Mouse (Mus musculus) heart, embryonic 14.5 days (tissue): ENCODE data around the gene Usp46. TPM values are rescaled to one million over a fixed set of nuclear protein-coding genes. Genes with fewer than 3 reads are reported as not detected.

Source experiments
- ATAC-seq: fragments of 200-750 bp; cut with Nextera tagmentation; 2 replicates; pipeline ENCODE4 v1.8.0; 2017; ENCODE audit warnings: low read depth, moderate TSS enrichment; ENCODE audit not compliant: insufficient number of reproducible peaks, insufficient read depth, low FRiP score
- H3K27ac ChIP-seq, 2 experiments: fragments of 200-500 bp in 1 of 2; fragments of 300-500 bp in 1 of 2; sonication (generic) in 1 of 2; replicated peaks in 1 of 2; 2 replicates each; pipeline ENCODE4 v1.5.1; 2012 to 2014; ENCODE audit warnings: low read depth in 2 of 2, low read length in 2 of 2, control low read depth in 1 of 2, mild to moderate bottlenecking in 1 of 2, mixed read lengths in 1 of 2; ENCODE audit not compliant: control insufficient read depth in 1 of 2, insufficient read depth in 1 of 2
- H3K27me3 ChIP-seq: fragments of 300-500 bp; sonication (generic); 2 replicates; pipeline ENCODE4 v1.6.1; 2014; ENCODE audit warnings: mild to moderate bottlenecking, low read length, control low read depth; ENCODE audit not compliant: control insufficient read depth, insufficient read depth
- H3K36me3 ChIP-seq: fragments of 300-500 bp; sonication (generic); 2 replicates; pipeline ENCODE4 v1.6.1; 2014; ENCODE audit warnings: mild to moderate bottlenecking, control low read depth, low read length, mixed read lengths; ENCODE audit not compliant: control insufficient read depth, insufficient read depth
- H3K4me1 ChIP-seq, 2 experiments: fragments of 200-500 bp in 1 of 2; fragments of 300-500 bp in 1 of 2; sonication (generic) in 1 of 2; 2 replicates each; pipeline ENCODE4 v1.6.1; 2012 to 2014; ENCODE audit warnings: low read length in 2 of 2, control low read depth in 1 of 2, mixed read lengths in 1 of 2; ENCODE audit not compliant: control insufficient read depth in 2 of 2, insufficient read depth in 2 of 2
- H3K4me2 ChIP-seq: fragments of 300-500 bp; sonication (generic); 2 replicates; pipeline ENCODE4 v1.6.1; 2014; ENCODE audit warnings: mild to moderate bottlenecking, low read length
- H3K4me3 ChIP-seq, 2 experiments: fragments of 200-500 bp in 1 of 2; fragments of 300-500 bp in 1 of 2; sonication (generic) in 1 of 2; 2 replicates each; pipeline ENCODE4 v1.5.1; 2012 to 2014; ENCODE audit warnings: low read length in 2 of 2, mild to moderate bottlenecking in 2 of 2, control low read depth in 1 of 2, low read depth in 1 of 2, moderate library complexity in 1 of 2; ENCODE audit not compliant: control insufficient read depth in 1 of 2, insufficient read depth in 1 of 2
- H3K9ac ChIP-seq: fragments of 300-500 bp; sonication (generic); 2 replicates; pipeline ENCODE4 v1.6.1; 2014; ENCODE audit warnings: mild to moderate bottlenecking, low read length
- H3K9me3 ChIP-seq: fragments of 300-500 bp; sonication (generic); 2 replicates; pipeline ENCODE4 v1.6.1; 2016; ENCODE audit warnings: low read length, control low read depth; ENCODE audit not compliant: control insufficient read depth
- WGBS: fragments of 180-500 bp; shearing (Covaris S2); extraction: QIAGEN DNeasy Blood & Tissue Kit; methylation state at CpG from one replicate; pipeline ENCODE4 v1.1.7; 2014; 5-methylcytosine and 5-hydroxymethylcytosine counted together
- polyA plus RNA-seq: library from polyadenylated mRNA; unstranded; fragments of >200 nt; fragmentation: Nextera tagmentation; extraction: Ambion mirVana; gene quantifications from 2 replicates; pipeline ENCODE4 v1.2.1, GENCODE M21; 2014

Gene Usp46
- polyA plus RNA-seq, 1 experiment from 2014 or later: 37.1 TPM

- ATAC-seq: no peak
- no peak overlapping the region for H3K27ac ChIP-seq
- H3K4me1 ChIP-seq: 0 out of 4 replicates have a peak, but pooled peaks cover 0 to 3% of the 10 kb centered on the region in 2 experiments
- H3K9me3 ChIP-seq: no peaks in the 10 kb centered on the region
- H3K4me3 ChIP-seq: no peak overlapping the region
- no peaks in the 10 kb centered on the region for H3K27me3 ChIP-seq
- no peak overlapping the region for H3K9ac ChIP-seq
- H3K4me2 ChIP-seq: no peak overlapping the region
- 93% methylated on average over 13 of the region's 13 CpGs for whole genome bisulfite sequencing
- H3K36me3 ChIP-seq: peaks cover 2% of the 10 kb centered on the region; the same call in 1 of the 2 replicates
Measured at GRCm38 (mm10) chr5:73992321-73992720, 75.9 kb downstream of the Usp46 start.

DNA sequence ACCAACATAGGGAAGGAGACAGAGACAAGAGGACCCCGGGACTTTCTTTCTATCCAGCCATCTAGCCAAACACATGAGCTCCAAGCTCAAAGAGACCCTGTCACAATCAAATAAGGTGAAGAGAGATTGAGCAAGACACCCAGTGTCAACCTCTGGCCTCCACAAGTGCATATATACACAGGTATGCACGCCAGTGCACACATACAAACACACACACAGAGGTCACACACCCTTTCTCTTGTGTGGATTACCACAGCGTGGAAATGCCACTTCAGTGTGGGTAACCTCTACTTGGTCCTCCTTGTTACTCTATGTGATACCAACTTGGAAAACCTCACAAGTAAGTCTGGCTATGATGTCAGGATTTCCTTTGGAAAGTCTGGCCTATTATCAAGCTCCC is 78.7 kb downstream of the Usp46 start:
- Histone ChIP-seq H3K4me1 (no peaks in the 10 kb centered on the region), H3K9me3 (no peaks in the 10 kb centered on the region), H3K27me3 (no peaks in the 10 kb centered on the region), H3K4me2 (no peak overlapping the region), H3K36me3 (no peaks in the 10 kb centered on the region), H3K4me3 (no peak overlapping the region), H3K9ac (no peak overlapping the region), H3K27ac (peak overlapping the region in 1 of 2 experiments; percentile 26; a peak in 1 of 4 replicates)
- 81% methylated on average over 3 of the region's 3 CpGs for WGBS
- ATAC-seq: no peak

GRCm38 (mm10) chr5:73987777-73988560 is 80.3 kb downstream of the Usp46 start:
- no peak overlapping the region for H3K4me3 ChIP-seq
- no peaks in the 10 kb centered on the region for H3K27me3 ChIP-seq
- no peaks in the 10 kb centered on the region for H3K4me1 ChIP-seq
- H3K9ac ChIP-seq: no peak overlapping the region
- no peaks in the 10 kb centered on the region for H3K36me3 ChIP-seq
- no peak overlapping the region for H3K27ac ChIP-seq
- no peaks in the 10 kb centered on the region for H3K9me3 ChIP-seq
- H3K4me2 ChIP-seq: no peak overlapping the region
- WGBS: 70% methylated on average over 13 of the region's 13 CpGs
- ATAC-seq: no peak

GRCm38 (mm10) chr5:73977426-73977825 is 90.8 kb downstream of the Usp46 start:
- H3K27me3 ChIP-seq: no peaks in the 10 kb centered on the region
- ATAC-seq: no peak
- 81% methylated on average over 11 of the region's 11 CpGs for WGBS

GRCm38 (mm10) chr5:73971701-73972100 is 96.5 kb downstream of the Usp46 start:
- Histone ChIP-seq H3K4me3 (no peak overlapping the region), H3K4me1 (peaks cover 2 to 7% of the 10 kb centered on the region in 2 experiments; a peak in 3 of 4 replicates), H3K9ac (no peak overlapping the region), H3K9me3 (no peaks in the 10 kb centered on the region), H3K27me3 (no peaks in the 10 kb centered on the region), H3K36me3 (no peaks in the 10 kb centered on the region), H3K27ac (no peak overlapping the region), H3K4me2 (no peak overlapping the region)
- ATAC-seq: no peak
- WGBS: 83% methylated on average over 5 of the region's 5 CpGs

More at GRCm38 (mm10) chr5:73977426-73977825, 90.8 kb downstream of the Usp46 start:
- no peak overlapping the region for H3K4me2 ChIP-seq
- H3K4me1 ChIP-seq: no peaks in the 10 kb centered on the region
- no peak overlapping the region for H3K27ac ChIP-seq
- H3K4me3 ChIP-seq: no peak overlapping the region
- no peaks in the 10 kb centered on the region for H3K9me3 ChIP-seq
- no peaks in the 10 kb centered on the region for H3K36me3 ChIP-seq
- no peak overlapping the region for H3K9ac ChIP-seq

- 0 out of 4 replicates have a peak overlapping the region, but pooled peaks of 1 of the 2 experiments have one; percentile 27 for H3K27ac ChIP-seq
- 29% methylated on average over 7 of the region's 7 CpGs for WGBS
- no peak for ATAC-seq
Measured at GRCm38 (mm10) chr5:73970024-73970628, 98.1 kb downstream of the Usp46 start.

DNA sequence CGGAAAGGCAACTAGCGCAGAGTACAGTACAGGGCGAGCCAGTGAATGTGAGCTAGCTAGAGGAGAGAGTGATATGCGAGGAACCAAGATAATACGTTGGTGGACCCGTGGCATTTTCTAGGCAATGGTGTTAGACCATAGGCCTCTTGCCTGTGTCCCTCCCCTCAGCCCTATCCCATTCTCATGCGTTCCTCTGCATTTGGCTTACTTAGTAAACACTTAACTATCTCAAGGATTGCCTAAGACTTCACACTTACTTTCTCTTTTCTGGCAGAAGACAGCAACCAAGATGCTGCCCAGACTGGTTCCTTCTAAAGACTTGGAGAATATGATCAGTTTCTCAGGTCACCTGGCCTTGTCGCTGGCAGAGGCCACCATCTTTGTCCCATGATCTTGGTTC is 98.9 kb downstream of the Usp46 start:
- no peaks in the 10 kb centered on the region for H3K9me3 ChIP-seq
- H3K4me2 ChIP-seq: no peak overlapping the region
- no peak overlapping the region for H3K9ac ChIP-seq
- H3K27ac ChIP-seq: no peak overlapping the region
- peaks cover 2 to 7% of the 10 kb centered on the region in 2 experiments; a peak in 3 of 4 replicates for H3K4me1 ChIP-seq
- H3K27me3 ChIP-seq: no peaks in the 10 kb centered on the region
- no peak for ATAC-seq
- H3K36me3 ChIP-seq: no peaks in the 10 kb centered on the region
- WGBS: 84% methylated on average over 8 of the region's 8 CpGs
- no peak overlapping the region for H3K4me3 ChIP-seq

More at GRCm38 (mm10) chr5:73970024-73970628, 98.1 kb downstream of the Usp46 start:
- H3K36me3 ChIP-seq: no peaks in the 10 kb centered on the region
- peak overlapping the region; percentile 37 for H3K4me2 ChIP-seq
- no peak overlapping the region for H3K4me3 ChIP-seq
- no peaks in the 10 kb centered on the region for H3K27me3 ChIP-seq
- no peaks in the 10 kb centered on the region for H3K9me3 ChIP-seq
- H3K9ac ChIP-seq: no peak overlapping the region
- H3K4me1 ChIP-seq: peaks cover 2 to 7% of the 10 kb centered on the region in 2 experiments; a peak in 3 of 4 replicates
